Mouse (Mus musculus) kidney, postnatal 10 days (tissue): ENCODE data around the gene Sf3b3.
A peak's percentile ranks its signal among the peaks of the same experiment; 100 is the strongest.

Experiments
- DNase-seq: peaks from one replicate; pipeline ENCODE4 v3.0.0; 2021; ENCODE audit warnings: mixed read lengths

Gene Sf3b3

GRCm38 (mm10) chr8:110847171-110847549, 573 bp upstream of the Sf3b3 start:
- DNase-seq, result no peak

GRCm38 (mm10) chr8:110845821-110846404, 674 bp downstream of the Sf3b3 start:
- DNase-seq, result no peak

- DNase-seq, result no peak
Measured at GRCm38 (mm10) chr8:110844941-110845340, 1.6 kb downstream of the Sf3b3 start.

- DNase-seq, result no peak
Measured at GRCm38 (mm10) chr8:110843207-110843606, 3.4 kb downstream of the Sf3b3 start.

DNA sequence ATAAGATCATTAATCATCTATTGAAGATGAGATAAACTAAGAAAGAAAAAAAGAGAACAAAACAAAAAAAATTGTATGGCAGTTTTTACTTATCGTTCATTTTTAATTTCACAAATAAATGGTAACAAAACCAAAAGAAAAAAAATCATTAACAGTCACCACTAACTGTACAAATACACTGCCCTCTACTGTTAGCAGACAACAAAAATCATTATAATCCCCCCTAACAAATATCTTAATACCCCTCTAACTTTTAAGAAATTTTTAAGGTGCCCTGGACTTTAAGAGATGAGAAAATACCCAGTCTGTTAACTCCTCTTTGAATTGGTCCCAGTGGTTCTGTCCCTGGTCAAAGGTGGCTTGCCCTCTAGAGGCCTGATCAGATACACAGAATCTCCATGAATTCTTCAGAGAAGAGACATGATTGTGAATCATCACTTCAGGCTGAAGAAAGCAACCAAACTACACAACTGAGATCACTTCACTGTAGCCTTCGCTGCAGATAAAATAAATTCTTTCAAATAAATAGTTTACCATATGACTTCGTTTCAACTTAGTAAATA, 4.5 kb downstream of the Sf3b3 start:
- no peak for DNase-seq

GRCm38 (mm10) chr8:110831956-110832355, 14.6 kb downstream of the Sf3b3 start:
- no peak for DNase-seq

- DNase-seq, result no peak
Measured at GRCm38 (mm10) chr8:110828511-110828910, 18.1 kb downstream of the Sf3b3 start.

DNA sequence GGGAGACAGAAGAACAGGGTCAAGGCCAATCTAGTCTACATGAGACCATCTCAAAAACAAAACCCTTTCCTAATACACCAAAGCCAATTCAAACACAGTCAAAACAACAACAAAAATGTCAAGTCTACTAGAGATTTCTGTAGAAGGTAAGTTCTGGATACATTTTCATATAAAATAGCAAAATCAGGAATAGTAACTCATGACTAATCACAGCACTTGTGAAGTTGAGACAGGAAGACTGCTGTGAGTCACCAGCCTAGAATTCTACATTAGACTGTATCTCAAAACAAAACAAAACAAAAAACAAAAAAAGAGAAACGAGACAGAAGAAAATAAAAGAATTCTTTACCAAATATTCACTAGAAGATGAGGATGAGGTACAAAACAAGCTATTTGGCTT, 21.7 kb downstream of the Sf3b3 start:
- no peak for DNase-seq

DNA sequence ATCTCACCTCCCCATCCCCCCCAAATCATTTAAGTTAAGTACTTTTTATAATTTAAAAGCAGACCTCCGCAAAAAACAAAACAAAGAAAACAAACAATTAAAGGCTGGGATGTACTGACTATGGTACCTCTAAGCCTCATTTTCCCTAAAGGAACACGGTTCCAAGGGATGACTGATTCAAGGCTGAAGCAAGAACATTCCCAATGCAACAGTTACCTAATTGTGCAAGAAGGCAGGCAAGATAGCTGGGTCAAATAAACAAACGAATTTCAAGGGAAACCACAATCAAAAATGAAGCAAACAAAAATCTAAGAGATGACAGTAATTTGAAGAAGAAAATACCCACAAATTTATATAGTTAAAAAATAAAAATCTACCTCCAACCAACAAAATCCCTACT, 24.6 kb downstream of the Sf3b3 start:
- DNase-seq, result no peak

DNA sequence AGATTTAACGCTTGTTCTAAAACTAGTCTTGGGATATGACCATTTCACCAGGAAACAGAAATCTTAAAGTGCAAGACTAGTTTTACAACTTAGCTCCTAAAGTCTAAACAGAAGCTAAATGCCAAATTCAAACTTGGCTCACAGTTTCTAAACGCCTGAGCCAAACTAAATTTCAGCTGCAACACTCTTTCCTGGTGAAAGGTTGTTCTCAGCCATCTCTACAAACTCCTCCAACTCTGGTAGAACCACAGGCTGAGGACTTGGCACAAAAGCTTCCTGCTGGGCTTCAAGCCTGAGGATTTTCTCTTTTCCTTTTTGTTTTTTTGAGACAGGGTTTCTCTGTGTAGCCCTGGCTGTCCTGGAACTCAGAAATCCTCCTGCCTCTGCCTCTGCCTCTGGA, 26.3 kb downstream of the Sf3b3 start:
- no peak for DNase-seq

GRCm38 (mm10) chr8:110818593-110818992, 28.0 kb downstream of the Sf3b3 start:
- peak; percentile 60 for DNase-seq

DNA sequence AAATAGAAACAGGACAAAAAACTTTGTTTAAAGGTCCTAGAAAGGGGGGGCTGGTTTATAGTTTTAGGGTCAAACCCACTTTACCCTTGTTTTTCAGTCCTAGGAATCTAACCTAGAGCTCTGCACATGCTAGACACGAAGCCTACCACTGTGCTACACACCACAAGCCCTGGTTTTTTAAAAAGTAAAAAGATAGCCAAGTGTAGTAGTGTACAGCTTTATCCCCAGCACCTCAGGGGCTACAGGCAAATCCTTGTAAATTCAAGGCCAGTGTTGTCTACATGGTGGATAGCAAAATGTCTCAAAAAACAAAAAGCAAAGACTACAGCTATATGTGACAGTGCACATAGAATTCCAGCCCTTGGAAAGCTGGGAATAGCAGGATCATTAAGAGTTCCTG, 29.6 kb downstream of the Sf3b3 start:
- DNase-seq, result no peak

DNA sequence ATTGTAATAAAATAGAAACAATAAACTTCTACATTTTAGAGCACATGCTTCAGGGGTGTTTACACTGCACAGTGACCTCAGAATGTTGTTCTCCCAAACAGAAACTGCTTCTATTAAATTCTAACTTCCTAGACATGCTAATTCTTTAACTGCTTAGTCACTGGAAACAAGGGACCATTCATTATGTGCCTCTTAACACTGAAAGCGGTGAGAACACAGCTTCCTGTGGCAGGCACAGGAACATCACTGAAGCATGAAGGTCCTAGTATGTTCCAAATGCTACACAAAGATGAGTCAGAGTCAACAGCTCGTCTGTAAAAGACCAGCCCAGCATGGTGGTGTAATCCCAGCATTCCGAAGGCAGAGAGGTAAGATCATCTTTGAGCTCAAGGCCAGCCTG, 31.3 kb downstream of the Sf3b3 start:
- no peak for DNase-seq

GRCm38 (mm10) chr8:110813081-110813812, 33.3 kb downstream of the Sf3b3 start:
- no peak for DNase-seq

DNA sequence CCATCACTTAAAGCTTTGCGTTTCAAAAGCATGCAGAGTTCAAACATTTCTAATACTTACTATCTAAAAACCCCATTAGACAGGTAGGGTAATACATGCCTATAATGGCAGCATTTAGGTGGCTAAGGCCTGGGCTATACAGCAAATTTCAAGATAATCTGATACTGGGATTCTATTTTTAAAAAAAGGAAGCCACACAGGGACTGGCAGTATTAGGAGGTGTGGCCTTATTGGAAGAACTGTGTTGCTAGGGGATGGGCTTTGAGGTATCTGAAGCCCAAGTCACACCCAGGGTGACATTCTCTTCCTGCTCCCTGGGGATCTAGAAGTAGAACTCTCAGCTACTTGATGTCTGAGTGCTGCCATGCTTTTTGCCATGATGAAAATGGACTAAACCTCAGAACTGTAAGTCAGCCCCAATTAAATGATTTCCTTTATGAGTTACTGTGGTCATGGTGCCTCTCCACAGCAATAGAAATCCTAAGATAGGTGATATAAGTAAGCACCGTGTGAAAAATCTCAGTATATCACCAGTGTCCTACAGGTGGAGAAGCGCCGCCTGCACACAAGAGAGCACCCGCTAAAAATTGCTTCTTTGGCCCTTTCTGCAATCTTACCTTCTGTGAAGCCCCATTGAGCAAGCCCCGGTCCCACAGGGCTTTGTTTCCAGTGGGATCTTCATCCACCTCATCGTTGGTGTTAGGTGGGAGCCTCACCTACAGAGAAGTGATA, 34.1 kb downstream of the Sf3b3 start:
- no peak for DNase-seq

DNA sequence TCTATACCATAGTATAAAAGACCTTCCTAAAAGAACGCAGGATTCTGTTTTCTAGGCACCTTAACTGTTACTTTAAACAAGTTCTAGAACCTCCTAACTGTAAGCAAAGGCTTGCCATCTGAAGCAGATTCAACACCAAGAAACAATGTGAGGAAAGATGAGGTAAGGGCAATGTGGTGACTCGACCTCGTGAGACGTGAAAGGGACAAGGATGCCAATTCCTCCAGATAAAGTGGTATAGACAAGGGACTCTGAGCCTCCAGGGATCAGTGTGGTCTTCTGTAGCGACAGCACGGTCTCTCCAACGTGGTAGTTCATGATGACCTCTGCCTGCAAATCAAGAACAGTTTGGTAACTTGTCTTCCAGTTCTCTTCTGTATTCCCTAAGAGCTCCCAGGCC, 34.8 kb downstream of the Sf3b3 start:
- DNase-seq, result no peak

- no peak for DNase-seq
Measured at GRCm38 (mm10) chr8:110811116-110811515, 35.5 kb downstream of the Sf3b3 start.

DNA sequence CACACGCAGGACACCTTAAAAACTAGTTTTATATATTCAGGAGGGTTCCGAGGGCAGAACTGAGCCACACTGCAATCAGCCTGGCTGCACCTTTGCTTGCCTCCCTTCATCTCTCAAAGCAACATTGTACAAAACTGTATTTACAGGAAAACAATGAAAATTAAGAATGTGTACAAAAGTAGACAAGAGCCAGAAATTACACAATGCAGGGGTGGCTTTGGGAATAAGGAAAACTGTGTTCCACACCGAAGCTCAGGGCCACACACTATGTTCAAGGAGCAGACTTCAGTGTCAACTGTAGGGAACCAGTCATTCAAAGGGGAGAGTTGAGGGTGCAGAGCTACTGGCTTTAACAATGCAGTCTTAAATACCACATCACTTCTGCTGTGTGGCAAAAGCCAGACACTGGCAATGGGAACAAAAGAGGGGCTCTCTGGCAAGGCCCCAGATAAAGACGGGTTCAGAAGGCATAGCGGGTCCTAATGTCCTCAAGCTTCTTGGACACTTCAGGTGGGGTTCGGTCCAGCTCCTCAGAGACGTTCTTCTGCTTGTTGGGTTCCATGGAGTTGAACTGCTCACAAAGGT, 36.0 kb downstream of the Sf3b3 start:
- no peak for DNase-seq

- DNase-seq, result peak; percentile 58
Measured at GRCm38 (mm10) chr8:110809831-110810230, 36.8 kb downstream of the Sf3b3 start.

DNA sequence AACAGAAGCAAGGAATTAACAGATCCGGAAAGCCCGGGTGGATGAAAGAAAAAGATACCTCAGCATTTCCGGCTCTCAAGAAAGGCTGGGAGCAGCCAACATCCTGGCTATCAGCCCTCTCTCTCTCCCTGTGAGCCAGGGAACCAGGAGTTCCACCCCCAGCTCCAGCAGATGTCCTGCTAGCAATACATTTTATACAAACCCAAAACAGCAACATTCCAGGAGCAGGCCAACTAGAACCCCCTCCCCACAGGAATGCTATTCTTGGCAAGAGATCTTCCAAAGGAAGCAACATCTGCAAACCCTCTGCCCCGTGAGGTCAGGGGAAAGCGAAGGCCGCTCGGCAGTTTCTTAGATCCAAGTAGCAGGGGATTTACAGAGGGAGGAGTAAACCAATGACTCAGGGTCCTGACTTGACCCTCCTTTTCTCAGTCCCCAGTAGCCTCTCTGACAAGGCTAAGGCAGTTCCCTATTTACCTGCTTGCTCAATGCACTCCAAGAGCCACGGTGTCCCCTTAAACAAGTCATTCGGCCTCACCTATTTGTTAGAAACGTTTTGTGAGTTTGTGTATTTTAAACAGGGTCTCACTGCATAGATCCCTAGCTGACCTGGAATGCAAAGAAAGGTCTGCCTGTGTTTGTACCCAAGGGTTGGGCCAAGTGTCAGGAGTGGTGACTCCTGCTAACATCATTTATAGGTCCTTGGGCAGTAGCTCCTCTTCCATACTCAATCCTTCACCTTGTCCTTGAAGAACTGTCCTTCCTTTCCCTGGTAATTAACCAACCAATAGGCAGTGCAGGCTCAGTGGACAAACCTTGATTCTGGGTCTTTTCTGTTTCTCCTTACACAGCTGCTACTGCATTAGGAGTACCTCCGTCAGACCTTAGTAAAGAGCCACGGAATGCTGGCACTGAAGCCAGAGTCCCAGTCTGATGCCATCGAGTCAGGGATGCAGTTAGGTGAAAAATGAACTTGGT, 37.8 kb downstream of the Sf3b3 start:
- DNase-seq, result peak; percentile 79

DNA sequence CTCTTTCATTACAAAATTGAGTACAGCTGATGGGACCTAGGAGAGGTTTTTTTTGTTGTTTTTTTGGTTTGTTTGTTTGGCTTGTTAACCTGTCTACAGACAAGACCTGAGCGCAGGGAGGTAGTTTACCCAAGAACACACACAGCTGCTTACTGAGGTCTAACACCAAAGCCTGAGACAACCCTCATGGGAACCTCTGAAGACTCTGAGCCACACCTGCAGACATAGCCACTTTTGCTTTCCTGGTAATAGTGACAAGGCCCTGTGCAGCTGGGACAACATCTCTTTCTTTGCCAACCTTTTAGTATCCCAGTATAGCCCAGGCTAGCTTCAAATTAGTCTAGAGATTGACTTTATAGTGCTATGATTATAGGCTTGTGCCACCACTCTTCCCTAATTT, 40.4 kb downstream of the Sf3b3 start:
- no peak for DNase-seq

- no peak for DNase-seq
Measured at GRCm38 (mm10) chr8:110805669-110806068, 40.9 kb downstream of the Sf3b3 start, which contains the start of gene Il34. Il34 (minus strand) TSS chr8:110805924.
